Mouse (Mus musculus) MN1 (cell line): Measurements from ENCODE around the gene Bclaf3.

ENCODE experiments used
- DNase-seq: peaks from one replicate; pipeline ENCODE4 v3.0.0-alpha.2; 2016; ENCODE audit warnings: low spot score

The Bclaf3 gene

DNA sequence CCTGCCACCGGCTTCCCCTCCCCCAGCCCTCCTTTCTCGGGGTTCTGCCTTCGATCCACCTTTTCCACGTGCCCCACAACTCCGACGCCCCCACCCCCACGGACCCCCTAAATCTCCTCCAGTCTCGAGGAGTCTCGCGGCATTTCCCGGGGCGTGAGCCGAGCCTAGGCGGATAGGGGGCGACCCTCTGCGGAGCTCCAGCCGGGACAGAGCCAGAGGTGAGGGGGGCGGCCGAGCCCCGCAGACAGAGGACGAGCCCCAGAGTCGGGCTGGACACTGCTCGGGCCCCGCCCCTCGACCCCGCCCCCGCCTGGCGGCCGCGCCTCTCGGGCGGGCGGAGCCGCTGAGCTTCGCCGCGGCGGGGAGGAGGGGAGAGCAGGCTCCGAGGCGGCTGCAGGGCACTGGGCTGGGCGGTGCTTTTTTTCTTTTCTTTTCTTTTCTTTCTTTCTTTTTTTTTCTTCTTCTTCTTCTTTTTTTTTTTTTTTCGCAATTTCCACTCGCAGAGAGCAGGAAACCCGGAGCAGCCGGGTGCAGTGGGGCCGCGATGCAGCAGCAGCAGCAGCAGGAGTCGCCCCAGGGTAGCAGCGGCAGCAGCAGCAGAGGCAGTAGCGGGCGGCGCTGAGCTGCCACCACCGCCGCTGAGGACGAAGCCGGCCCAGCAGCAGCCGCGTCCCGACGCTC, 100.6 kb downstream of the Bclaf3 start, which contains the start of gene Sh3kbp1:
Sh3kbp1 (plus strand) TSS at position 366 of the 681 bp plus-strand sequence.
- peak; percentile 68 for DNase-seq

DNA sequence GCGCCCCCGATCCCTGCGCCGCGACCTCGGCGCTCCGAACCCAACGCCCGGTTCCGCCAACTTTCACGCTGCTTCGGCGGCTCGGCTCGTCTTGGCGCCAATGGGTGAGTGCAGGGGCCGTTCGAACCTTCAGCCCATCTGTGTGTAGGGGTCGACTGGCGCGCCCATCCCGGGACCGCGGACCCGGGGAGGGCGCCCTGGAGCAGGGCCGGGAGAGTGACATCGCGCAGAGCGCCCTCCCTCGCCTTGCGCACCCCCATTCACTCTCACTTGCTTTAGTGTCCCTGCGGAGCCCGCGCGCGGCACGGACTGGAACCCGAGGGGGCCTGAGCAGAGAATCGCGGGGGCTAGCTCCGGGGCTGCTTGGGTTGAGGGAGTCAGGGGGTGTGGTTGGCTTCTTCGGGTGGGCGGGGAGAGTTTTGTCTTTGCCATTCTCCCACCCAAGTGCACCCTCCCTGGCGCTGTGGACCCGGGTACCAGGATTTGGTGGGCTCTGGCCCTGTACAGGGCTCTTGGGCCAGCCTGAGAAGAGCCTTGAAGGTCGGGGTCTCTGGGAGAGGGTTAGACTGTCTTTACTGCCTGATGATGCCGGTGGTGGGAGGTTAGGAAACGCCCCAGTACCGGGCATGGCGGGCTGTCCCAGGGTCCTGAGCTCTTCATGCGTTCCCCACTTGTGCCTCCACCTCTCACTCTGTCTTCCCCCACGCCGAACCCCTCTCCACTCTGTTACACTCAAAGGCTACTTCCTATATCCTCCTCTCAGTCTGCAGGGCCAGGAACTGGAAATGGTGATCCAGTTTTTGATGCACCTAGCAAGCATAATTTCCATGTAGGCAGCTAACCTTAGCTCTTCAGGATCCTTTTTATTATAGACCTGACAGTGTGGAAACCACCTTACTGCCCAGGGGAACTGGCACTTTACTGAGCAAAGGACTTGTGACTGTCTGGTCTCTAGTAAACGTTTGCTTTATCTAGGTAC, 101.4 kb downstream of the Bclaf3 start:
- peak; percentile 30 for DNase-seq

DNA sequence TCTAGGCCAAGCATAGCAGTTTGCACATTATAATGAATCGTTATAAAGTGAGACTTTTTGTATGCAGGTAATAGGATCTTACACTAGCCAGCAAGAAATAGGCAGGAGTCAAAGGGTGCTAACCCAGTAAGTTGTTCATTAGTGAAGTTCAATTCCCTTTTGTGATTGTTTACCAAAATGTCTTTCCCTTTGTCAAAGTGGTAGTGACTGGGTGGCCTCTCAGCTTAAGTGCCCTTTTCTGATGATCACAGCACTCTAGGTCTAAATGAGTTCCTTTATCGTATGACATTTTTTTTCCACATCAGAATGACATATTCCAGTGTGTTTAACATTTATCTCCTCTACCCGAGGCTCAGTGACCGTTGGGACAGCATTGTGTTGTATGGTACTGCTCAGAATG, 102.1 kb downstream of the Bclaf3 start:
- no peak for DNase-seq

DNA sequence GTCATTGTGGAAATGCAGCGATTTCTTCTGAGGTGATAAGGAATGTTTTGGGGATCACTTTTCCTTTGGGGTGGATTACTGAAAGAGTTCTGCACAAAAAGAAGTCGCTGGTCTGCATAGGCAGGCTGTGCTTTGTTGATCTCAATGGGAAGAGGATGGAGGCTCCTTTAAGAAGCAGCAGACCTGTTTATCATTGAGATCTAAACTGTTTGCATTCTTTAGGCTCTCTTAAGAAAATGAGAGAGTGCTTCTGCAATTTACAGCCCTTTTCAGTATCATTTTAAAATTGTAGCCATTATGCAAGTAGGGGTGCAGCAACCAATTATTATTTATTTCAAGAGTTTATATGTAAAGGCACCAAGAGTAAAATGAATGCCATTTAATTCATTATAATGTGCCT, 102.7 kb downstream of the Bclaf3 start:
- no peak for DNase-seq

DNA sequence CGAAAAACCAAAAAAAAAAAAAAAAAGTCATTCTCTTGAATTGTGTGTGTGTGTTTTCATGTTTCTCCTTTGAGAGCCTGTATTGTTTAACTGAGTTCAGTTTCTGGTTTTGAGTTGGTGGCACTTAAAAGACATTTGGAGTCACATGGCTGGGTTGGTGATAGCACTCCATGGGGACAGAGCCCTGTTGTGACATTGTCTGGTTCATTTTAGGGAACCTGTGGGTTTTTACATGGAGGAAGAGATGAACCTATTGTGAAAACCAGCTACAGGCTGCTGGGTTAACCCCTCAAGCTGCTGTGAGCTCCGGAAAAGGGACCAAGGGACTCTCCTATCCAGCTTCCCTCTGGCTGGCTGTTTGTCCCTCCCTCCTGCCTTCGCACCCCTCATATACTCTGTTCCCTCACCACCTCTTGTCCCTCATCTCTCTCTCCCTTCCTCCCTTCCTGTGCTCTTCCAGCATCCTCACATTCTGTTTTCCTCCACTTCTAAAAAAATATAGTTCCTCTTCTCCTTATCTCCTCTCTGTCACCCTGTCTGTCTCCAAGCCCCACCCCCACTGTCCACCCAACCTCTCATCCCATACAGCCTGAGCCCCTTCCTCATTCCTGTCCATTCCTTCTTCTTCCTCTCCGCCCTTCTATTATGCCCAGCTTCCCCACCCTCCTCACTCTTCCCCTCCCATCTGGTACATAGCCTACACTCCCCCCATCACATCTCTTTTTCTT, 112.2 kb downstream of the Bclaf3 start:
- DNase-seq: no peak

DNA sequence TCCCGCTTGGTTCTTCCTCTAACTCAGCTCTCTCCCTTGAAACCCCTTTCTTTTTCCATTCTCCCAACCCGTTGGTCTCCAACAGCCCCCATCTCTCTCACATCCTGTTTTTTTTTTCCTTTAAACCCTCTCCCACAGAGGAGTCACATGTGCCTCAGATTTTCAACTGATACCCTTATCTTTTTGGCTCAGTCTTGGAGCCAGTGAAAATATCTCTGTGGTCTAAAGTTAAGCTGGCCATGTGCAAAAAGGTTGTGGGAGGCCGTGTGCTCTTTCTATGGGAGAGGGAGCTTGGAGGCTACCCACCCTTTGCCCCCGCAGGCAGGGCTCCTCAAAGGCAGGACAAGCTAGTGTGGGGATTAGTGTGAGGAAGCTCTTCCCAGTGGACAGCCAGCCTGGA, 113.5 kb downstream of the Bclaf3 start:
- no peak for DNase-seq
